Comparison of ENCODE assay signal across 13 mouse cellular contexts in genomic region chr15:5343794-5344193, GRCm38 (mm10).
A peak's percentile ranks its signal among the peaks of the same experiment; 100 is the strongest.
DNase-seq lines count a peak whose midpoint lies in the region; ATAC-seq lines count a peak whose summit lies in the region.
"Had no signal": no experiment of that assay in that cellular context is flagged by ENCODE, and none has a peak within 500 bp of the region (broad histone marks: within the 10 kb centered on the region; RNA-seq: fewer than 3 reads in every experiment).

No protein-coding gene starts in this region.

- no peak for ATAC-seq in liver, embryonic 12.5 days
- ATAC-seq in hindbrain, embryonic 16.5 days = no peak

- H3K36me3 ChIP-seq in liver, embryonic 12.5 days = no peaks in the 10 kb centered on the region
- H3K36me3 ChIP-seq in hindbrain, embryonic 16.5 days (ENCODE audit: control insufficient read depth, insufficient read depth, low read length) = no peaks in the 10 kb centered on the region
- H3K36me3 ChIP-seq: hindbrain, embryonic 15.5 days; liver, embryonic 13.5 days; neural tube, embryonic 13.5 days had no signal

- no peaks in the 10 kb centered on the region for H3K27me3 ChIP-seq in liver, embryonic 12.5 days (replicated peaks)
- no peaks in the 10 kb centered on the region for H3K27me3 ChIP-seq in hindbrain, embryonic 16.5 days (replicated peaks; ENCODE audit: control insufficient read depth, insufficient read depth, low read length)
- H3K27me3 ChIP-seq: hindbrain, embryonic 15.5 days; liver, embryonic 13.5 days; neural tube, embryonic 13.5 days had no signal

- no peaks in the 10 kb centered on the region for H3K9me3 ChIP-seq in liver, embryonic 12.5 days (replicated peaks)
- H3K9me3 ChIP-seq in hindbrain, embryonic 16.5 days (ENCODE audit: control insufficient read depth, low read length) = no peaks in the 10 kb centered on the region
- H3K9me3 ChIP-seq: hindbrain, embryonic 15.5 days; liver, embryonic 13.5 days; neural tube, embryonic 13.5 days had no signal

- H3K27ac ChIP-seq in liver, embryonic 12.5 days = no peak overlapping the region
- H3K27ac ChIP-seq in hindbrain, embryonic 16.5 days (ENCODE audit: low read depth, low read length) = no peak overlapping the region
- H3K27ac ChIP-seq: hindbrain, embryonic 15.5 days; liver, embryonic 13.5 days; neural tube, embryonic 13.5 days had no signal

- H3K4me2 ChIP-seq in liver, embryonic 12.5 days = no peak overlapping the region
- no peak overlapping the region for H3K4me2 ChIP-seq in hindbrain, embryonic 16.5 days (ENCODE audit: low read length)
- H3K4me2 ChIP-seq: hindbrain, embryonic 15.5 days; liver, embryonic 13.5 days; neural tube, embryonic 13.5 days had no signal

- WGBS in liver, embryonic 12.5 days (ENCODE audit: insufficient replicate concordance) = 64% methylated on average over 6 of the region's 6 CpGs
- WGBS in hindbrain, embryonic 16.5 days = 89% methylated on average over 6 of the region's 6 CpGs

- no peak overlapping the region for H3K4me3 ChIP-seq in liver, embryonic 12.5 days
- H3K4me3 ChIP-seq in hindbrain, embryonic 16.5 days (ENCODE audit: low read length) = no peak overlapping the region
- H3K4me3 ChIP-seq: erythroblast, embryonic 14.5 days; hindbrain, embryonic 15.5 days; liver, embryonic 13.5 days; neural tube, embryonic 13.5 days had no signal

- no peaks in the 10 kb centered on the region for H3K4me1 ChIP-seq in liver, embryonic 12.5 days
- H3K4me1 ChIP-seq in hindbrain, embryonic 16.5 days (ENCODE audit: control insufficient read depth, insufficient read depth, low read depth, low read length) = no peaks in the 10 kb centered on the region
- H3K4me1 ChIP-seq: hindbrain, embryonic 15.5 days; liver, embryonic 13.5 days; neural tube, embryonic 13.5 days had no signal

- DNase-seq in liver = peak; percentile 4
- peak; percentile 72 for DNase-seq in heart, adult 9 months (ENCODE audit: low spot score in 2 of 2)
- DNase-seq in kidney, postnatal 25 days = peak; percentile 10 to 38
- DNase-seq in ovary, postnatal 36 days (ENCODE audit: low spot score) = peak; percentile 23
- DNase-seq in adrenal gland, adult (ENCODE audit: inconsistent age in 2 of 2, low spot score in 1 of 2) = no peak
- no peak for DNase-seq in spleen, postnatal 10 days (ENCODE audit: low spot score in 2 of 2)
- DNase-seq: liver, embryonic 13.5 days; thymus, postnatal 25 days had no signal

- no peak overlapping the region for H3K9ac ChIP-seq in liver, embryonic 12.5 days
- no peak overlapping the region for H3K9ac ChIP-seq in hindbrain, embryonic 16.5 days (ENCODE audit: low read depth, low read length)
- H3K9ac ChIP-seq: hindbrain, embryonic 15.5 days; liver, embryonic 13.5 days; neural tube, embryonic 13.5 days had no signal

Comparison
In these comparisons a context has a peak if more than half of its experiments do, and no peak if none do; other contexts are left out.
1. DNase-seq: peak in liver (single experiment), heart, adult 9 months (2 of 2), kidney, postnatal 25 days (2 of 2) and ovary, postnatal 36 days (single experiment); none in adrenal gland, adult (0 of 2) and spleen, postnatal 10 days (0 of 2).